Mouse (Mus musculus) testis, adult 2 months (tissue): ENCODE measurements around the gene Gatb. TPM values are rescaled to one million over a fixed set of nuclear protein-coding genes. Genes with fewer than 3 reads are reported as not detected.

Source experiments
- H3K27ac ChIP-seq: fragments of 200-500 bp; 2 replicates; pipeline ENCODE4 v1.5.1; 2012; ENCODE audit warnings: low read depth, low read length; ENCODE audit not compliant: control insufficient read depth, insufficient read depth
- H3K27me3 ChIP-seq: fragments of 200-500 bp; 2 replicates; pipeline ENCODE4 v1.6.1; 2012; ENCODE audit warnings: mild to moderate bottlenecking, low read length, moderate library complexity; ENCODE audit not compliant: control insufficient read depth, insufficient read depth
- H3K36me3 ChIP-seq: fragments of 200-500 bp; 2 replicates; pipeline ENCODE4 v1.6.1; 2012; ENCODE audit warnings: mild to moderate bottlenecking, low read length; ENCODE audit not compliant: control insufficient read depth, insufficient read depth
- H3K4me1 ChIP-seq: fragments of 200-500 bp; 2 replicates; pipeline ENCODE4 v1.6.1; 2012; ENCODE audit warnings: low read length; ENCODE audit not compliant: control insufficient read depth, insufficient read depth
- H3K4me3 ChIP-seq: fragments of 200-500 bp; 2 replicates; pipeline ENCODE4 v1.5.1; 2012; ENCODE audit warnings: low read depth, mild to moderate bottlenecking, low read length, moderate library complexity, mixed read lengths; ENCODE audit not compliant: control insufficient read depth
- CTCF ChIP-seq: fragments of 200-500 bp; IDR thresholded peaks from 2 replicates; pipeline ENCODE4 v1.5.1; 2012; ENCODE audit warnings: low read depth, mild to moderate bottlenecking, inconsistent platforms, low read length, moderate library complexity; ENCODE audit not compliant: control insufficient read depth, insufficient read depth, insufficient replicate concordance
- POLR2A ChIP-seq: fragments of 200-500 bp; IDR thresholded peaks from 2 replicates; pipeline ENCODE4 v1.6.1; 2012; ENCODE audit warnings: low read depth, mild to moderate bottlenecking, inconsistent platforms, low read length, moderate library complexity; ENCODE audit not compliant: control insufficient read depth
- polyA plus RNA-seq: library from polyadenylated mRNA; depleted of rRNA; stranded (reverse); fragments of >200 nt; gene quantifications from 2 replicates; pipeline ENCODE4 v1.2.3, GENCODE M21; 2012

Gene Gatb
- polyA plus RNA-seq, 1 experiment: 11.3 TPM

DNA sequence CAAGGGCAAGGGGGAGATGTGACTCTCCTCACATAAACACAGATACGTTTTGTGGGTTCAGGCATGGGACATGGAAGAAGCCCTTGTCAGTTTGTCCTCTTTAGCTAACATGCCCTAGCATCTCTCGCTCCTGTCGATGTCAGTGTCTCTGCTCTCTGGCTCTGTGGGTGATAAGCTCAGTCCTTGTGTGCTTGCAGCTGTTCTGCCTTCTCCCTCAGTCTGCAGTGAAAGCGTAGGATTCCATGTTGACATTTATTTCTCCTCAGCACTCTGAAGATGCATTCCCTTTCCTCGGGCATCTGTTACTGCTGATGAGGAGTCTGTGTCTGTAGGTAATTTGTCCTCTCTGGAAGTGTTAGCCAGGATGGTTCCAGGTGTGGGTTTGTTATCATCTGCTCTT, 9.3 kb downstream of the Gatb start:
- no peak overlapping the region for H3K27ac ChIP-seq
- H3K27me3 ChIP-seq: no peaks in the 10 kb centered on the region
- TF ChIP-seq POLR2A (no peak), CTCF (no peak)
- no peak overlapping the region for H3K4me3 ChIP-seq
- H3K4me1 ChIP-seq: no peaks in the 10 kb centered on the region
- H3K36me3 ChIP-seq: no peaks in the 10 kb centered on the region

DNA sequence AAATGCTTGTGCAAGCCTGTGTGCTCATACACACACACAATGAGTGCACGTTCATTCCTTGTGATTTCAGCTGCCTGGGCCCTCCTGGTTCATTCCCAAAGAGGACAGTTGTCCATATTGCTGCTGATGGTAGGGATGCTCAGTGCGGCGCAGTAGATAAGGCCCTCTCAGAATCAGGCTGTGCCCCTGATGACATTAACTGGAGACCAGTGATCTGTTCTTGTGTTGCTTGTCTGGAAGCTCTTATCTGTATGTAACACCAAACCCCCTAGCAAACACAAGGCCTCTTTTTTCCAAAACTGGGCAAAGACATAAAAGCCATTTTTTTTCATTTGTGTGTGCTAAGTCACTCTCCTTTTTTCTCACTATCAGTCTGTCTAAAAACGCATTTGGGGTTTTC, 11.0 kb downstream of the Gatb start:
- Histone ChIP-seq H3K27ac (no peak overlapping the region), H3K27me3 (no peaks in the 10 kb centered on the region), H3K4me1 (no peaks in the 10 kb centered on the region), H3K36me3 (no peaks in the 10 kb centered on the region), H3K4me3 (no peak overlapping the region)
- TF ChIP-seq CTCF: no peak
- TF ChIP-seq POLR2A: no peak

DNA sequence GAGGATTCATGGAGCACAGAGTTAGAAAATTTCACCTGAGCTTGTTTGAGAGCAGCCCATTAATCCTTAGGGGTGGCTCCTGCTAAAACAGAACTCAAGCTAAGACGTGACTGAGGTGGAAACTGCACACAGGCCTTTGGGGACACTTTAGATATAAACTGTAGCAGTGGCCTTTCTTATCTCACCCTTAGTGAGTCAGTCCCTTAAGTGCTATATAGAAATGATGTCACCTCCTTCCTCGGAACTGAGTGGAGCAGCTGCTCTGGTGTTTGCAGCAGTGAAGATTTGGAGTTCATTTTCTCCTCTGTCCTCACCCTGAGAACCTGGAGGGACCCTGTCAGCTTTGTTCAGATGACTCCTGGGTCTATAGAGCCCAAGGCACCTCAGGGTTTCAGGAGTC, 14.8 kb downstream of the Gatb start:
- Histone ChIP-seq H3K27ac (no peak overlapping the region), H3K27me3 (no peaks in the 10 kb centered on the region), H3K36me3 (no peaks in the 10 kb centered on the region), H3K4me3 (no peak overlapping the region), H3K4me1 (no peaks in the 10 kb centered on the region)
- TF ChIP-seq CTCF (no peak), POLR2A (no peak)

DNA sequence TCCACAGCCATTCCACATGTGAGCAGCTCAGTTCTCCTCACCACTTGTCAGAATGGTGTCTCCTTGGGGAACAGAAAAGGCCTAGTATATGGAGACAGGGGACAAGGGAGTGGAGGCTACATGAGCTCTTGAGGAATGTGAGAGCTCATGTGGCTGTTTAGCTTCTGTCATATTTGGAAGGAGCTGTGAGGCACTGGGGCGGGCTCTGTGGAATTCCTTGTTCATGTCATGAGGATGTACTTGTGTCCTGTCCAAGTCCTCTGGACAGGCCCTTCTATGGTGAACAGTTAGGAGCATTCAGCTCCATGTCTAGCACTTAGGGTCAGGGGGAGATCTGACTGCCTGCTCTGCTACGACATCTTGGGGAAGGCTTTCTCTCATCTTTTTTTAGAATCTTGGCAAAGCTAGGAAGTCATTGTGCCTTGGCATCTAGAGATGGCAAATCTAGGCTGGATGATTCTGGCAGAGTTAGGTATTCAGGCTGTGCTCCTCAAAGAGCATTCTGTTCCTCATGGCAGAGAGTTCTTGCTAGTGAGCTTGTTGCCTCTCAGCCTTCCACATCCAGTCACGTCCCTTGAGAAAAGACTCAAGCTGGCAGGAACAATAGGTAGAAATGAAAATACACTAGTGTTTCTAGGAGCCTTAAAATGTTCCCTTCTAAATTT, 16.3 kb downstream of the Gatb start:
- H3K36me3 ChIP-seq: no peaks in the 10 kb centered on the region
- H3K27me3 ChIP-seq: no peaks in the 10 kb centered on the region
- no peak for TF ChIP-seq POLR2A
- TF ChIP-seq CTCF: no peak
- H3K4me1 ChIP-seq: no peaks in the 10 kb centered on the region
- no peak overlapping the region for H3K4me3 ChIP-seq
- peak overlapping the region; percentile 3; the same call in 1 of the 2 replicates for H3K27ac ChIP-seq

DNA sequence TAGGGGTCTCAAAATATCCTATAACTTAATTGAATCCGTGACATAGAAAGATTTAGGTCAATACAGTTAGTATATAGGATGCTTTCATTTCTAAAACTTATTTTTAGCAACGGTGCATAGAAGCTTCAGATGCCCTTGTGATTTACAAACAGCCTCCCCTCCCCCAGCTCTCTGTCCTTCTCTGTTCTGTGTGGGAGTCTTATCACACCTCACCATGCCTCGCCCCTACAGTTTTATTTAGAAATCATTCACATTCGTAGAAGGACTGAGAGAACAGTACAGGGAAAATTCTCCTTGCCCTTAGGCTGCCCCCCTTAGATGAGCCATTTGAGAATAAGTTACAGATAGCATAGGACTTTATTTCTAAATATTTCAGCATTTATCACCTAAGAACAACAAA, 18.1 kb downstream of the Gatb start:
- TF ChIP-seq POLR2A: no peak
- TF ChIP-seq CTCF: no peak
- no peak overlapping the region for H3K4me3 ChIP-seq
- H3K27me3 ChIP-seq: no peaks in the 10 kb centered on the region
- no peaks in the 10 kb centered on the region for H3K36me3 ChIP-seq
- H3K27ac ChIP-seq: no peak overlapping the region
- H3K4me1 ChIP-seq: no peaks in the 10 kb centered on the region

DNA sequence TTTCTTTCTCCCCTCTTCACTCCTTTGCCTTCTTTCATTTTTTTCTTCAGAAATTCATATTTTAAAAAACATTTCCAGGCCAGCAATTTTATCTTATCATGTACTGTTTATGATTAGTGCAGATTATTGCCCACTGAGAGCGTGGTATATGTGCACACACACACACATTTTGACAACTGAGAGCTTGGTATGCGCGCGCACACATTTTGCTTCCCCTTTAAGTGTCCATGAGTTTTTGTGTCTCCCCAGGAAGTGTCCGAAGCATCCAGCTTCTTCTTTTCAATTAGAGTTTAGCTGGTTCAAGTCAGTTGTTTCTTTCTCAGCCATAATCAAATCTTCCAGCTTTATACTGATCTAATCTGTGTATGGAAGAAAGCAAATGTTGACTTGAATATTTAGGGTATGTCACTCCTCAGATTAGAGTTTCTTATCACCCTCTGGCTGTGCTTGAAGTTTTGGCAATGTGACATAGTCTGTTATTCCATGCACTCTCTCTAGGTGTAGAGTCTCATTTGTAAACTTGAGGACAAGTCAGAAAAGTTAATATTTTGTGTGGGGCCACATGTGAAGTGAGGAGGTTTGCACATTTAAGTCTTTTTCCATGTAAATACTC, 18.8 kb downstream of the Gatb start:
- no peak for TF ChIP-seq POLR2A
- no peak for TF ChIP-seq CTCF
- H3K4me3 ChIP-seq: no peak overlapping the region
- no peaks in the 10 kb centered on the region for H3K4me1 ChIP-seq
- H3K27me3 ChIP-seq: no peaks in the 10 kb centered on the region
- H3K27ac ChIP-seq: no peak overlapping the region
- no peaks in the 10 kb centered on the region for H3K36me3 ChIP-seq

DNA sequence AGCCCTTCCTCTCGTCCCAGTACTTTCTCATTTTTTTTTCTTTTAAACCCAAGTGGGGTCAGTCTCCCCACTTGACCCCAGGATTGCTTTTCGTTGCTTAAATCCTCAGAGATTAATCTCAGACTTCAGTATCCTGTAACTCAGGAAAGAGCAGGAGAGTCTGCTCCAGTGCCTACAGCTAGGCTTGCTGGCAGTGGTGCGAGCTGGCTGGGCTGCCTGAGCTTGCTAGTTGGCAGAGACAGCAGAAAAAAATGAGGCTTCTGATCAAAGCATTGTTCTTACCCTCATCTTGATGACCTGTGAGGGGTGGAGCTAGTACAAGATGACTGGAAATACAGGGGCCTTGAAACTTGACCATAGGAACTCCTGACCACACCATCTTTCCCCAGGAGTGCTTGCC, 20.5 kb downstream of the Gatb start:
- no peak for TF ChIP-seq CTCF
- TF ChIP-seq POLR2A: no peak
- Histone ChIP-seq H3K4me1 (no peaks in the 10 kb centered on the region), H3K27ac (no peak overlapping the region), H3K4me3 (no peak overlapping the region), H3K27me3 (no peaks in the 10 kb centered on the region), H3K36me3 (no peaks in the 10 kb centered on the region)

DNA sequence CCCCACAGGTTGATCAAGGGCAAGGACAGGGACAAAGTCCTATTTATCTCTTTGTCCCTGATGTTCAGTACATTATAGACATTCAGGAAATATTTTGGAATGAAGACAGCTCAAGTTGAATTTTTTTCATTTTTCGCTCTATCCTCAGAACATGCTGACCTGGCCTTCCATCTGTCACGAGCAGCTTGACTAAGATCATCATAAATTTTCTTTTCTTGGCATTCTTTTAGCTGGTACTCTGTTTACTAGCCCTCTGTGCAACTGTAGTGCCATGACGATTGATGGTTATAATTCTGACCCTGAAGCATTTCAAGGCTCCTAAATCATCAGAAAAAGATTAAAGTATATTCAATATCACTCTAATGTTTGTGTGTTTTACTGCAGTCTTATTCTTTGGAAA, 25.6 kb downstream of the Gatb start:
- no peaks in the 10 kb centered on the region for H3K27me3 ChIP-seq
- H3K4me3 ChIP-seq: no peak overlapping the region
- H3K36me3 ChIP-seq: peaks cover 2% of the 10 kb centered on the region
- no peak overlapping the region for H3K27ac ChIP-seq
- H3K4me1 ChIP-seq: no peaks in the 10 kb centered on the region
- TF ChIP-seq CTCF (no peak), POLR2A (no peak)
